Mouse (Mus musculus) myocyte (in vitro differentiated cells): ENCODE results near the gene Gm10190. TPM values are rescaled to one million over a fixed set of nuclear protein-coding genes. Genes with fewer than 3 reads are reported as not detected.

ENCODE experiments used
- polyA plus RNA-seq: library from polyadenylated mRNA; unstranded; fragments of >200 nt; fragmentation: generic; extraction: Trizol; gene quantifications from one replicate; pipeline ENCODE4 v1.2.1, GENCODE M21; 2012; ENCODE audit warnings: missing spikeins

Gene Gm10190
- polyA plus RNA-seq, 1 experiment, result not detected

Other genes starting within 250 kb of the Gm10190 start
- 2.5 TPM for gene Galm, start 246.1 kb downstream of the Gm10190 start, polyA plus RNA-seq
- gene Srsf7, start 166.2 kb downstream of the Gm10190 start, polyA plus RNA-seq, result 72.0 TPM
- 0.01 TPM for gene Ttc39d, start 166.1 kb downstream of the Gm10190 start, polyA plus RNA-seq
- 6.5 TPM for gene Gemin6, start 149.1 kb downstream of the Gm10190 start, polyA plus RNA-seq
- gene Morn2, start 83.3 kb downstream of the Gm10190 start, polyA plus RNA-seq, result 30.4 TPM
- gene Dhx57, start 83.1 kb downstream of the Gm10190 start, polyA plus RNA-seq, result 7.4 TPM
- 0.01 TPM for gene Arhgef33, start 66.1 kb downstream of the Gm10190 start, polyA plus RNA-seq
- gene Sos1, start 106.9 kb upstream of the Gm10190 start, polyA plus RNA-seq, result 4.7 TPM
- 0.02 TPM for gene Cdkl4, start 204.3 kb upstream of the Gm10190 start, polyA plus RNA-seq